Mouse (Mus musculus) gonadal fat pad, adult 2 months (tissue): ENCODE measurements around the gene Map4k4. TPM values are rescaled to one million over a fixed set of nuclear protein-coding genes. Genes with fewer than 3 reads are reported as not detected.

Experiments
- DNase-seq: peaks from one replicate; pipeline ENCODE4 v3.0.0-alpha.2; 2012; ENCODE audit warnings: low read depth
- polyA plus RNA-seq: library from polyadenylated mRNA; depleted of rRNA; stranded (reverse); fragments of >200 nt; gene quantifications from 2 replicates; pipeline ENCODE4 v1.2.3, GENCODE M21; 2012

Map4k4 gene
- polyA plus RNA-seq, 1 experiment = 88.8 TPM

DNA sequence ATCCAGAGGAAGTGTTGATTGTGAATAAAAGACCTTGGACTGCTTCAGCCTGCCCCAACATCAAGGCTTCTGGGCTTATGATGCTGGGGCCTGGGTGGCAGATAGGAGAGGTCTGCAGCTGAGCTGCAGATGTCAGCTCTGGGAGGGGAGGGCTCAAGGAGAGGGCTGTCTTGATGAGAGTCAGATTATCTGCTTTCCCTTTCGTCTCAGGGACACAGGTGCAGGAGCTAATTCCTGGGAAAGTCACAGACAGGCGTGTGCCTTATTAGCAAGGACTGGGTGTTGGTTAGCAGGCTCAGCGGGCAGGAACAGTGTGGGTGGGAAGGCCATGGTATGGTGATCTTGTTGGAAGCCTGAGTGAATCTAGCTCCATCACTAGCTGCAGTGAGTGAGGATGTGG, 63.1 kb downstream of the Map4k4 start:
- no peak for DNase-seq

DNA sequence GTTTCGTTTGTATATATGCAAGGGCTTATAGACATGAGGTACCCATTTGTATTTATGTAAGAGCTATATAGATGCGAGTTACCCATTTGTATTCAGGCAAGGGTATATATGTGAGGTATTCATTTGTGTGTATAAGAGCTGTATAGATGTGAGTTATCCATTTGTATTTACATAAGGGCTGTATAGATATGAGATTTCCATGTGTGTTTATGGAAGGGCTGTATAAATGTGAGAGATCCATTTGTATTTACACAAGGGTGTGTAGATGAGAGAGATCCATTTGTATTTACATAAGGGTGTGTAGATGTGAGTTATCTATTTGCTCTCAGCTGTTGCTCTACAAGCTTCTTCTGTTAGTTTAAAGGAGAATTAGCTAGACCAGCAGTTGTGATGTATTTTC, 63.7 kb downstream of the Map4k4 start:
- no peak for DNase-seq

DNA sequence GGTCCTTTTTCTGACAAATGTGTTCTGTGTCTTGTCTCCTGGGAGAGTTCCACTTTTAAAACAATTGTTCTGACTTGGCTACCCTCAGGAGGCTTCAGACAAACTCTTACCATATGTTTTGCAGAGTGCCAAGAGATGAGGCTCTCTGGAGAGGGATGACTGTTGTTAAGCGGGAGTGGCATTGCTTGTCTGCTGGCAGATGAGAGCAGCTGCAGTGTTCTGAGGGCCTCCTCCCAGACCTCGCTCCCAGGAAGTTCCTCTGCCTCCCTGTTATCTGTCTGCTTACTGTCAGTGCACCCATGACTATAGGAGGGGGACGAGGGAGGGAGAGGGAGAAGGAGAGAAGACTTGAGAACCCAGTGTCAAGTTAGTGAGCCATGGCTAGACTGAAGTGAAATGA, 64.7 kb downstream of the Map4k4 start:
- DNase-seq = no peak

DNA sequence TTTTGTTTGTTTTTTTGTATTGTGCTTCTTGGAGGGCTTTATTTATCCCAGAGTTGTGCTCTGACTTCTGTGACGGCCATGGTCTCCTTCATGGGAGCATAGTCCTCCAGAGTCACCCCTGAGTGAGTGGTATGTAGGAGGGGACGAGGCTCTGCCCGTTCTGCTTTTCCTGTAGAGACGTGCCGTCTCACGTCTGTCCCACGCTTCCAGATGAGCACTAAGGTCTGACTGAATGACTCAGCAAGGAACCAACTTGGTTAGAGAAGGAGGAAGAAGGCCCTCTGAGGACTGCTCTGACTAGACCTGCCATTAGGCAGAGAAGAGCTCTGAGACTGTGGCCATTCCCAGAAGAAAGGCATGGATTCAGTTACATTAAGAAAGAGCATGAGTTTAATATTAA, 68.3 kb downstream of the Map4k4 start:
- DNase-seq = no peak

DNA sequence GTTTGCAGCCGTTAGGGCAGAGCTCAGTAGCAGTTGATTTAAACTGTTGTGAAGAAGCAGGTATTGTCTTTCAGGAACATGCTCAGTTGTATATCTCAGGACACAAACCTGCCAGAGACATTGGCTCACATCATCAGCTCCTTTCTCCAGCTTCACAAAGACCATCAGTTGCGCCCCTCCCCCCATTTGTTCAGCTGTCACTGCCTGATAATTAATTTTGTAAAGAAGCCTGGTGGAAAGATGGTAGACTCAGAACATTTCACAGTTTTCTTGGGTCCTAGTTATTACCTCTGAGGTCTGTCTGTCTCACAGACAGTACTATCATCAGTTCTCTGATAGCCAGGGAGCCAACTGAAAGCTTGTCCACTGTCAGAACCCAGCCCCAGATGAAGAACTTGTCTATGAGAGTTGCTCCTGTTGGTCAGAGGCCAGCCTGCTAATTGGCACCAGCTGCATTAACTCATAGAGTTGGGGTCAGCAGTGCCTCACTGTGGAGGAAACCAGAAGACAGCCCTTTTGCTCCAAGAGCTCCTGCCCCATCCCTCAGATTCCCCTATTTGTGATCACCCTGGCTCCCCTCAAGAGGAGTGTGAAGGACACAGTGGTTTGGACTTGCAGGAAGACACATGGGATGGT, 69.2 kb downstream of the Map4k4 start:
- DNase-seq = no peak

DNA sequence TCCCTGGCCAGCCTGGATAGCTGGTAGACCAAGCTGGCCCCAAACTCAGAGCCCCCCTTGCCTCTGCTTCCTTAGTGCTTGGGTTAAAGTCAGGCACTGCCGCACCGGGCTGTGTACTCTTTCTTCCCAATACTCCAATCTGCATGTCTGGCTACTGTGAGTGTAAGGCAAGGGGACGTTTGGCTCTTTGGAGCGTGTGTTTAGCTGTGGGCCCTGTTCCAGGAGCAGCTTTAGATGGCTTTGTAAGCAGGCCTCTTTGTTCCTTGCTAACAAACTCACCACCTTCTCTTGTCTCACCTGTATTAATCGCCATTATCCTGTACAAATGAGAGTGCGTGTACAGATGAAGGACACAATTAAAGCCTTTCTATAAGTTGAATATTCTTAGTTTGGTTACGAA, 71.7 kb downstream of the Map4k4 start:
- DNase-seq = no peak

DNA sequence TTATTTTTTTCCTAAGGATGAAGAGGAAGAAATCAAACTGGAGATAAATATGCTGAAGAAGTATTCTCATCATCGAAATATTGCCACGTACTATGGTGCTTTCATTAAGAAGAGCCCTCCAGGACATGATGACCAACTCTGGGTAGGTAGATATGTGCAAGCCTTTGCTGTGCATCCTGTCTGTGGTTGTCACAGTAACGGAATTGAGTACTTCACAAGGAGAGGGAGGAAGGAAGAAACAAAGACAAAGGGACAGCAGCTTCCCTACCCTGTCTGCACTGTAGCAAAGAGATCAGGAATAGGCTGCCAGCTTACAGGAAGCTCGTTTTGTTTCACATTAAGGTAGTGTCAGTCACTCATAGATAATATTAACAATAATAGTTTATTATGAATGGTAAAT, 73.2 kb downstream of the Map4k4 start:
- no peak for DNase-seq

DNA sequence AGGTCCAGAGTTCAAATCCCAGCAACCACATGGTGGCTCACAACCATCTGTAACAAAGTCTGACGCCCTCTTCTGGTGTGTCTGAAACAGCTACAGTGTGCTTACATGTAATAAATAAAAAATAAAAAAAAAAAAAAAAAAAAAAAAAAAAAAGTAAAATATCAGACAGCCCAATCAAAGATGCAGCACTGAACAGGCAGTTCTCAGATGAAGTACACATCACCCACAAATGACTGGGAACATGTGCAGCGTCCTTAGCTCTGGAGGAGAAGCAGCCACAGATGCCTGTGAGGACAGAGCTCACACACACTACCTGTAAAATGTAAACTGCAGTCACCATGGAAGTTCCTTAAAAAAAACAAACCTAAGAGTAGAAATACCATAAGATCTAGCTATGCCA, 74.3 kb downstream of the Map4k4 start:
- no peak for DNase-seq

DNA sequence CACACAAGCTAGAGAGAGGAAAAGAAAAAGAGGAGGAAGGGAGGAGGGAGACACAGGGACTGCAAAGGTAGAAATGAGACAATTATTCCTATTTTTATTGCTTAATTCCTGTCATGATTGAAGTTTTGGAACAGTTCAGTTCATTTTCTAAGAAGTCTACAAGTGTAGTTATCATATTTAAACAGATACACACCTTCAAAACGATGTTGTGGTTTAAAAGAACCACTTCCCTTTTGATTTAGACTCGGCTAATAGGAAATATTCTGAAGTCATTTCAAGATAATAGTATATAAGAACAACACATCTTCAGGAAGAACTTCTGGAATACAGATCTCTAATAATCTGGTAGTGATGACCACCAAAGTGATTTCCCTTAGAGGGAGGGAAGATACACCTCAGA, 75.4 kb downstream of the Map4k4 start:
- no peak for DNase-seq

DNA sequence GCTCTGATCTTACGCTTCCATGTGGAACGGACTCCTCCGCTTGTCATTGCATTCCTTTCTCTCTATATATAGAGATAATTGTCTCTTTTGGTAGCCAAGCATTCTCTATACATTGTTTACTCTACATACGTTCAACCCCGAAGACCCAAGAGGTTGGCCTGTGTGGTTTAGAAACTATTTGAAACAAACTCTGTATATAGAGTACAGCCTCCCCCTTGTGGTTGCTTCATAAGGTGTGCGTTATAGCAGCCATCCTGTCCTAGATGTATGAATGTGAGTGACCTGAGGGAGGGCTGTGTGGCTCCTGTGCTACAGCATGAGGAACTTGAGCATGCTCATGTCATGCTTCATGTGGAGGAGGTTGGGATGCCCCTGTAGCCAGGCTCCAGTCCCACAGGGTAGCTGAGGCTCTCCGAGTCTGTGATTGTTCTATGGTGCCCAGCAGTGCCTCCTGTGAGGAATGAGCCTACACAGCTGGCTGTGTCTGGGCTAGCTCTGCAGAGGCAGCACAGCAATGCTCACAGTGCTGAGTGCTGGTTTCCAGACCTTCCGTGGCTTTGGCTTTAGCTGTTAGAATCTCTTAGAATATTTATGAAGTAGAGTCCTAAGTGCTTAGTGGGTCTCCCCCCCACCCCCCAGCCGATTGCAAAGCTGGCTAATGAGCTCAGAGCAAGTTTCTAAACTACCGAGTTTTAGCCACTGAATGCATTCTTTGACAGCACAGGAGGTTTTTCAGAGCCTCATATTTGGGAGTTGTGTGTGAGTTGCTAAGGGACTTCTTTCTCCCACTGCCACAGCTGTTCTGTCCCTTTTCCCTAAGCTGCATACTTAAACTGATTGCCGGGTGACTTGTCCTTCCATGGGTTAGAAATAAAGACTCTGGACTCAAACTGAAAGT, 76.4 kb downstream of the Map4k4 start:
- DNase-seq = no peak

DNA sequence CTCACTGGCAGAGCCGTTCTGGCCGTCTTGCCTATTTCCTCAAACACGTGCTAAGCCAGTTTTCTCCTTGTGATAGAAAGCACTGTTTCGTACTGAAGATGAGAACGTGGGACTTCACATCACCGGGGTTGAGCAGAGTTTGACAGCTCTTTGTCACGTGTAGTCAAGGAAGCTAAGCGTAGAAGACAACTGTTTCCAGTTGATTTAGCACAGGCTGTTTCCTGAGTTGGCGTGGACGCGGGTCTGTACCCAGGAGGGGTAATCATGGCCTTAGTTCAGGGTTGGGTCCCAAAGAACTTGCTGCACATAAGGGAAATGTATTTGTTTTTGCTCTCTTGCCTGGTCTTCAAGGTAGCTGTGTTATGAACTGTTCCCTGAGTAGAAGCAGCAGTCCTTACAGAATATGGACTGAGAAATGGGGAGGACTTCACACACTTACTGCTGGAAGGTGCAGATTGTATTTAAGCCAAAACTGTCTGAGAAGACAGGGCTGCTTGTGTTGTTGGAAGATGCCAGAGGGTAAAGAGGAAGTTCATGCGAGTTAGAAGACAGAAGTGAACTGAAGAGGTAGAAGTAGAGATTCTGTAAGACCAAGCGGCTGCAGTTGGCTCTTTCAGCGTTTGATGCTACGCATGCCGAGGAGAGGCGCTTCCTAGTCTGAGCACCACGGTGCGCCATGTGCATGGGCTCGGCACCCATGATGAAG, 78.2 kb downstream of the Map4k4 start:
- DNase-seq = no peak

DNA sequence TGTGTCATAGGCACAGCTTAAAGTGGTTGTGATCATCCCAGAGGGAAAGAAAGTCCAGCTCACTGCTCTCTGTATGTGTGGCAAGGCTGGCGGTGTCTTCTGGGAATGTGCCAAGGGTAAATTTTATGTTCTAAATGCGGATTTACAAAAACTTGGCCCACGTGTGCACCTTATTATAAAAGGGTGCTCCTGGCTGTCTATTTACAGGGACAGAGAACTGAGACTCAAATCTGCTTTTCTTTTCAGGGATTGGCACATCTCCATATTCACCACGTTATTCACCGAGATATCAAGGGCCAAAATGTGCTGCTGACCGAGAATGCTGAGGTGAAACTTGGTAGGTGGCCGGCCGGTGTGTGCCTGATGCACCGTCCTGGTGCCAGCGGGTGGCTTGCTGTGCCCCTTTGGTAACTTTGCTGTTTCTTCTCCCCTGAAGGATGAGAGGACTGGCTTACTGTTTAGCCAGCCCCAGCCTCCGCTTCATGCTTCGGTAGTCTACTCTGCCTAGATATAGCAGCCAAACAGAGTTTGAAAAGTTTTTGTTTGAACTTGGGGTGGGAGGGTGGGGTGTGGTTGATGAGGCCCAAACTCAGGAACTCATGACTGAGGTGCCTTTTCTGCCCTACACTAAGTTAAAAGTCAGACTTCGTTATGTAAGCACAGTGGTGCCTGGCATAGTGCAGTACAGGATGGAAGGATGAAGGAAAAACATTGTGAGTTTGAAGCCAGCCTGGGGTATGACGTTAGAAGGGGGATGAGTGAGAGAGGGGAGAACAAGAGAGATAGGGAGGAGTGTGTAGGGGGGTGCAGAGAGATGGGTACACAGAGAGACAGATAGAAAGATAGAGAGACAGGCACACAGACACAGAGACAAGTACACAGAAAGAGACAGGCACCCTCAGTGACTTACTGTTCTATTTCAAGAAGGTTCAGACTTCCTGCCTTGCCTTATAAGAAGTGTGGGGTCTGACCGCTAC, 79.9 kb downstream of the Map4k4 start:
- DNase-seq = no peak

DNA sequence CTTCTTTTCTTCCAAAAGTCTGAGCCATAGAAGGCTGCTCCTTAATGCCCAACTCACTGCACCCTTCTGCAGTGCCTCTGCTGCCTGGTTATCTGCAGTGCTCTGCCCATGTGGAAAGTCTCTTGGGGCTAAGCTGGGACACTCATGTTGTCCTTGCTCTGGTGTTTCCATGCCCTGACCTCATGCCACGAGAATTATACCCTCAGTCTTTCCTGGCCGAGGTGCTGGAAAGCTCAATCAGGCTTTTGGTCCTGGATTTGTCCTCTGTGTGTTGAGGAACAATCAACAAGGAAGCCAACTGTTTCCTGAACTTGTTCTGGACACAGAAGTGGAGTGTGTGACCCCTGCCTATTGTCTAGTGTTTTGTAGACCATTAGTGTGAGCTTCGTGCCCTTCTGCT, 81.3 kb downstream of the Map4k4 start:
- DNase-seq = no peak

DNA sequence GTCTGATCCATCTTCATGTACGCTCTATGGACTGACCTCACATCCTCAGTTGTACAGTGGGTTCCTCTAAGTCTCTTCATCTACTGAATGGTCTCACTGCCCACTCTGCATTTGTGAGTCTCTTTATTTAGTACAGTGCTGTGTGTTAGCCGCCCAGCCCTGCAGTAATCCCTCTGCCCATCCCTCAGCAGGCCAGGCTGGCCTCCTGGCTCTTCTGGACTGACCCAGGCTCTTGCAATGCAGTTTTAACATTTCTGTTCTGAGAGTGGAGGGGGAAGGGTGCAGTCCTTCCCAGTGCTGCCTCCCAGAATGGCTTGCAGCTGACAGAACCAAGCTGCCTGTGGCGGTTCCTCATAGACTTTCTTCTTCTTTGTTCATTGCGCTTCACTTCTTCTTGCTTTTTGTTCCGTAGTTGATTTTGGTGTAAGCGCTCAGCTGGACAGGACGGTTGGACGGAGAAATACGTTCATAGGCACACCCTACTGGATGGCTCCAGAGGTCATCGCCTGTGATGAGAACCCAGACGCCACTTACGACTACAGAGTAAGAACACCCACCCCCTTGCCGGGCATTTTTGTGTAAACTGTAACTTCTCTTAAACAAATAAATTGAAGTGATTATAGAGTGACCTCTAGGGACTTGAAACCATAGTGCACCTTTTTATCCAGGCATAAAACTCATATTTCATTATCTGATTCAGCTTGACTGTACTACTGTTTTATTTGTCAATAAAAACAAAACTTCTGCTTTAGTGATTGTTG, 82.2 kb downstream of the Map4k4 start:
- DNase-seq = no peak

DNA sequence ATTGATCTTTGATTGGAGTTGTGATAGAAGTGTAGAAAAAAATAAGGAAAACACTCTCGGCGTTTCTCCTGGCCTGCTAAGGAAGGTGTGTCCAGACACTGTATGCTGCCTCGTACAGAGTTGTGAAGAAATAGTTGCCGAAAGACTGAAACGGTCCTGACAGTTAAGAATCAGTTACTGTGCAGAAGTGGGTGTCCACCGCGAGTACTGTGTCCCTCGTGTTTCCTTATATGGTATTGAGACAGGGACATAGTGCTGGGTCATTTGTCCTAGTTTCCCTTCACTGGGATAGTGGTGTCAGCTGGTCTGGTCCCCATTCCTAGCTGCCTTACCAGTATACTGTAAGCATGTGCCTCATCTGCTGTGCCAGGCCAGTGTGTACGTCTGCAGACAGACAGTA, 83.6 kb downstream of the Map4k4 start:
- DNase-seq = no peak

DNA sequence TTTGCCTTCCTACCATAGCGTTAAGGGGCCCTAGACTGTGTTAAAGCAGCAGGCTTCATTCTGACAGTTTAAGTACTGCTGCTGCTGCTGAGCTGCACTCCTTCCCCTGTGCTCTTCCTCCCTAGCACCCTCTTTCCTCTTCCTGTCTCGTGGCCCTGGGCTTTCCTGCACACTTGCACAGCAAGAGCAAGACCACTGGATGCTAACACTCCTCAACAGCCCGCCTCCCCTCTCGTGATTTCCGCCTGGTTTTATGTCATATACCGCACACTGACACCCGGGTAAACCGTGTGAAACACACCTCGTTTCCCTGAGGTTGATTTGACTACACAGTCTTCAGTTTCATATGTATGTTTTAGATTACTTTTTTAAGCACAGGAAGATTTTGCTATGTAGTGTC, 86.1 kb downstream of the Map4k4 start:
- DNase-seq = no peak

DNA sequence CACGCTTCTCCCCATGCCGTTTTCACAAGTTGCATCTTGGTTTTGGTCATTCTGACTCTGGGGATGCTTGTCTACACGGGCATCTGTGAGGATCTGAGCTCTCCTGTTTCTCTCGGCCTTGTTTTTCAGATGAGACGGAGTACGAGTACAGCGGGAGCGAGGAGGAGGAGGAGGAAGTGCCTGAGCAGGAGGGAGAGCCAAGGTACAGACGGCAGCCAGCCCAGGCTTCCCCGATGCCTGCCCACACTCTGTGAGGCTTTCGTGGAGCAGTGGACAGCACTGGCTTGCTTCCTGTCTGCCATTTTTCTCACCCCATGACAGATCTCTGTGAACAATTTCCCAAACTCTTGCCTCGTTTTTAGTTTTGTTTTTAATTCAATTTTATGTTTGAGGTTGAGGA, 88.1 kb downstream of the Map4k4 start:
- DNase-seq = no peak

DNA sequence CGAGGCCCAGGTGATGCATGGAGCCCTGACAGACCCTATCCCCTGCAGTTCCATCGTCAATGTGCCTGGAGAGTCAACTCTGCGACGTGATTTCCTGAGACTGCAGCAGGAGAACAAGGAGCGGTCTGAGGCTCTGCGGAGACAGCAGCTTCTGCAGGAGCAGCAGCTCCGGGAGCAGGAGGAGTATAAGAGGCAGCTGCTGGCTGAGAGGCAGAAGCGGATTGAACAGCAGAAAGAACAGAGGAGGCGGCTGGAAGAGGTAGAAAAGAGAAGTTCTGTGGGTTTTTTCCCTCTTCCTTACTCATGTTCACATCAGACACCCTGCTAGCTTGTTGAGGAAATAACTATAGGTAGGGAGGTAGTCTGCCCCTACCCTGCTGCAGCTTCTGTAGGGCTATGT, 89.3 kb downstream of the Map4k4 start:
- no peak for DNase-seq

DNA sequence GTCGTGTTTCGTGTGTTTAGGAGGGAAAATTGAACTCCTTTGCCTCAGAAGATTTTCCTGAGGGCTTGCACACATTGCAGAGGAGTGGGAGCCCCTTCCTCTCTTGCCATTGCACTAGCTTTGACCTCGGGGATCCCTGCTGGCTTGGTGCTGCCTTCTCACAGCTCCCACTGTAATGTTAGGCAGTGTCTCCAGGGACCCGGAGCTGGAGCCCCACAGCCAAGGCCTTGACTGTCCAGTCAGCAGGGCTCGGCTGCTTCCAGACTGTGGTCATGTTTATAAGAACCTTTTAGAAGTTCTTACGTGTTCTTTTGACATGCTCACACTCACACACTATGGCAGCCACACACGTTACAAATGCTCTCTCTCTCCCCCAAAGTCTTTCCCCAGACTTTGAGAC, 93.2 kb downstream of the Map4k4 start:
- no peak for DNase-seq

DNA sequence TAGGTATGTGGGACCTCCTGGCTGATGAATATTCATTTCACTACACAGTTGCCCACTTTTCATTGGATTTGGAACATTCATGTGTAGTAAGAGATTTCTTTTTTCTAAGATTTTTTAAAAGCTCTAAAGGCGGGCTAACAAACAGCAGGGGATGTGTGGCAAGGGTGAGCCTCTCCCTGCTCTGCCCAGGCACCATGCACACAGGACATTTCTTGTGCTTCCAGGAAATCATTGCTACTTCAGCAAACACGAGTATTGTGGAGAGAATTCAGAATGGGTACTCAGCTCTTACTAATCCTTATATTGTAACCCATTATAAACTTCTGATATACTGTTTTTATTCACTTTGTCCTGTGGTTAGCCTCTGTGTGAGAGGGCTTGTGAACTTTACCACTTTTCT, 94.9 kb downstream of the Map4k4 start:
- DNase-seq = no peak

DNA sequence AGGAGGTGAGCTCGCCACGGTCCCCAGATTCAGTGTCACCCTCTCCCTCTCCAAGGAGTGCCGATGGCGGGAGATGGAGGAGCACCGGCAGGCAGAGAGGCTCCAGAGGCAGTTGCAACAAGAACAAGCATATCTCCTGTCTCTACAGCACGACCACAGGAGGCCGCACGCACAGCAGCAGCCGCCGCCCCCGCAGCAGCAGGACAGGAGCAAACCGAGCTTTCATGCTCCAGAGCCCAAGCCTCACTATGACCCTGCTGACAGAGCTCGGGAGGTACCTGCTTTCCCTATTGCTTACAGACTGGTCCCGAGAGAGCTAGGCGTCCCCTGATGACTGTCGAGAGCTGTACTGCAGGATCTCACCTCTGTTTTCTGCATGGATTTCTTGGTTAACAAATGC, 99.8 kb downstream of the Map4k4 start:
- no peak for DNase-seq
